Mouse (Mus musculus): ENCODE results near the gene Iqcm. TPM values are rescaled to one million over a fixed set of nuclear protein-coding genes. Genes with fewer than 3 reads are reported as not detected.

The Iqcm gene
- polyA plus RNA-seq, 1 experiment, result not detected

DNA sequence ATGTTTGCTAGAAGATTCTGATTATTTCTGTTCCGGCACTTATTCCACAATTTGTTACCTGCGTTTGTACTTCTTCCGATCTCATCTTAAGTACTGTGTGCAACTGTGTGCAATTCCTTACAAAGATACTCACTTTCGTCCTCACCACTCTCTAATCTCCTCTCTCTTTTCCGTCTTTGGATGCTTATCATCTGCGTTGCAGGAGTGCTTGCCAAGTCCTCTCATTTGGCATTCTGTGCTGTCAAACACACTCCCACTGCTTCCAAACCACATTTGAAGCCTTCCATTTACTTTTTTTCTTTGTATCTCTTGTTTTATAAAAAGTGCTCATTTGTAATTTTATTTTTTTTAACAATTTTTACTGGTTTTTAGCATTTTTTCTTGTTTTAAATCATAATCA, 210.8 kb downstream of the Iqcm start:
- TF ChIP-seq CTCF (IDR thresholded peaks at IDR 0.05; ENCODE audit: low read depth, low read length), result no peak
- TF ChIP-seq POLR2A (IDR thresholded peaks at IDR 0.05; ENCODE audit: borderline replicate concordance, low read depth, low read length), result no peak
- H3K4me1 ChIP-seq (ENCODE audit: control insufficient read depth, insufficient read depth, low read length), result no peaks in the 10 kb centered on the region
- no peak overlapping the region for H3K27ac ChIP-seq (ENCODE audit: insufficient read depth, low read depth, low read length)
- H3K4me3 ChIP-seq (ENCODE audit: insufficient read depth, low read length), result no peak overlapping the region

DNA sequence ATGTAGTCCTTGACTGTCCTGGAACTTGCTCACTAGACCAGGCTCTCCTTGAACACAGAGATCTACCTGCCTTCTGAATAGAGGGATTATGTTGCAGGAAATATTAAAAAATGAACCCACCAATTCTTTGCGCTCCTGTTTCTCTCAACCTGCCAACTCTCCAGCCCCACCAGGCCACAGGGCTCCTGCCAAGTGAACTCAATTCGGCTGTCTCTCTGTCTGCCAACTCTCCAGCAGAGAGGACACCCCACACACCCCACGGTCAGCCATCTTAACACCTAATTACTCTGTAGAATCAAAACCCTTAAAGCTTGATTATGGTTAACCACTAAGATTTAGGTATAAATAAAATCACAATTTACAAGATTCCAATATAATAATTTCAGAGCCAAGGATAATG, 298.1 kb downstream of the Iqcm start:
- Histone ChIP-seq H3K4me3 (ENCODE audit: insufficient read depth, low read length) (no peak overlapping the region), H3K4me1 (ENCODE audit: control insufficient read depth, insufficient read depth, low read length) (no peaks in the 10 kb centered on the region), H3K27ac (ENCODE audit: insufficient read depth, low read depth, low read length) (no peak overlapping the region)
- TF ChIP-seq CTCF (IDR thresholded peaks at IDR 0.05; ENCODE audit: low read depth, low read length) (no peak), POLR2A (IDR thresholded peaks at IDR 0.05; ENCODE audit: borderline replicate concordance, low read depth, low read length) (no peak)

DNA sequence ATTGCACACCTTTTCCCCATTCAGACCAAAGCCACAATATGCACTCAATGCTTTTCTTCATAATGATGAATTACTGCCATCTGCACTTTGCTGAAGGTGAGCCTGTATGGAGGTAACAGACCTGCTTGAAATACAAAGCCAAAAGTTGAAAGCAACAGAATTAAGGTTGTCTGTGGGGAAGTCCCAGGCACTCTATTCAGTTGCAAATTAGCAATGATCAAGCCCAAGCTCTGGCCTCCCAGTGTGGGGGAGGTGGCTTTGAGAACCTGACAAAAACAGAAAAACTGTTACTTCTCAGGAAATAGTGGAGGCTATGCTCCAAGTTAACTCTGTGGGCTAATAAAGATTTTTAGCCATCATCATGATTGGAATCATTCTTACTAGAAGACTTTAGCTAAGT, 307.1 kb downstream of the Iqcm start:
- Histone ChIP-seq H3K27ac (ENCODE audit: insufficient read depth, low read depth, low read length) (no peak overlapping the region), H3K4me3 (ENCODE audit: insufficient read depth, low read length) (no peak overlapping the region), H3K4me1 (ENCODE audit: control insufficient read depth, insufficient read depth, low read length) (no peaks in the 10 kb centered on the region)
- no peak for TF ChIP-seq POLR2A (IDR thresholded peaks at IDR 0.05; ENCODE audit: borderline replicate concordance, low read depth, low read length)
- no peak for TF ChIP-seq CTCF (IDR thresholded peaks at IDR 0.05; ENCODE audit: low read depth, low read length)

DNA sequence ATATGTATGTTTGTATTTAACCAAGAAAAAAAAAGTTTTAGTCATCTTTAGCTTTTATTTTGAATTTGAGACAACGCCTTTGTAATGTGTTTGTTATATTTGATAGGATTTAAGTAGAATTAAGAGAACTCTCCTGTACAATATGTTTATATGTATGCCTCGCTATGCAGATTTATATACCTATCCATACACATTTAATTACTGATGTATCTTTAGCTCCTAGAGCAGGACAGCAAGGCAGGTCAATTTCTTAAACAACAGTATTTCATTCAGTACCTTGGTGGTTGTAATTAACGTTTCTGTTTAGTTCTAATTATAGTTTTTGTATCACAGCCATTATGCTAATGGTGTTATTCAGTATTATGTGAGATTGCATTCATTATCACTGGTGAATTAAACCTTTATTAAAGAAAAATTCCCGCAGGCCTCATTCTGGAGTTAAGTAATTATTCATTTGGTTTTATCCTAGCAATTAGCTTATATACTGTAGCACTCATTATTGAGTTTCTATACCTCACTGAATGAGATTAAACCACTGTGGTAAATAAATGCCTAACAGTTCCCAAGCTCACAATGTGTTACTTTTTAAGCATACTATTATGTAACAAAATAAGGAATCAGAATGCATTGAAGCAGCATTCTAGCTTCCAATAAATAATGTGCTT, 380.1 kb downstream of the Iqcm start:
- Histone ChIP-seq H3K27ac (ENCODE audit: insufficient read depth, low read depth, low read length) (no peak overlapping the region), H3K4me3 (ENCODE audit: insufficient read depth, low read length) (no peak overlapping the region), H3K4me1 (ENCODE audit: control insufficient read depth, insufficient read depth, low read length) (no peaks in the 10 kb centered on the region)
- TF ChIP-seq CTCF (IDR thresholded peaks at IDR 0.05; ENCODE audit: low read depth, low read length), result no peak
- no peak for TF ChIP-seq POLR2A (IDR thresholded peaks at IDR 0.05; ENCODE audit: borderline replicate concordance, low read depth, low read length)

DNA sequence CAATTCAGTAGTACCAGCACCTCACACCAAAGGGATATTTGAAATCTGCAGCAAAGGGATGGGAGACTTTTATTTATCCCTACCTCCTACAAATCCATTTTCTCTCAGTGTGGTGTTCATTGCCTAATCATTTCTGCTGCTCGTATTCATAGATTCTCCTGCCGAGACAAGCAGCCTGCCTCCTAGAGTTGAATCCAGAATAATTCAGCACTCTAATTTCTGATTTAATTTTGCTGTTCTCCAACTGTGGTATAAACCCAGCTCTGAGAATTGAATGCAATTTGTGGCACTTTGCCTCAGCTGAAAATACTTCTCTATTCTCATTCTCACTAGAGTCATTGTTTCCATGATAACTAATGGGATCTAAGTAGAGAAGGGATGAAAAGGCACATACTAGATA, 386.8 kb downstream of the Iqcm start:
- H3K27ac ChIP-seq (ENCODE audit: insufficient read depth, low read depth, low read length), result no peak overlapping the region
- TF ChIP-seq CTCF (IDR thresholded peaks at IDR 0.05; ENCODE audit: low read depth, low read length), result no peak
- TF ChIP-seq POLR2A (IDR thresholded peaks at IDR 0.05; ENCODE audit: borderline replicate concordance, low read depth, low read length), result no peak
- H3K4me1 ChIP-seq (ENCODE audit: control insufficient read depth, insufficient read depth, low read length), result no peaks in the 10 kb centered on the region
- H3K4me3 ChIP-seq (ENCODE audit: insufficient read depth, low read length), result no peak overlapping the region

DNA sequence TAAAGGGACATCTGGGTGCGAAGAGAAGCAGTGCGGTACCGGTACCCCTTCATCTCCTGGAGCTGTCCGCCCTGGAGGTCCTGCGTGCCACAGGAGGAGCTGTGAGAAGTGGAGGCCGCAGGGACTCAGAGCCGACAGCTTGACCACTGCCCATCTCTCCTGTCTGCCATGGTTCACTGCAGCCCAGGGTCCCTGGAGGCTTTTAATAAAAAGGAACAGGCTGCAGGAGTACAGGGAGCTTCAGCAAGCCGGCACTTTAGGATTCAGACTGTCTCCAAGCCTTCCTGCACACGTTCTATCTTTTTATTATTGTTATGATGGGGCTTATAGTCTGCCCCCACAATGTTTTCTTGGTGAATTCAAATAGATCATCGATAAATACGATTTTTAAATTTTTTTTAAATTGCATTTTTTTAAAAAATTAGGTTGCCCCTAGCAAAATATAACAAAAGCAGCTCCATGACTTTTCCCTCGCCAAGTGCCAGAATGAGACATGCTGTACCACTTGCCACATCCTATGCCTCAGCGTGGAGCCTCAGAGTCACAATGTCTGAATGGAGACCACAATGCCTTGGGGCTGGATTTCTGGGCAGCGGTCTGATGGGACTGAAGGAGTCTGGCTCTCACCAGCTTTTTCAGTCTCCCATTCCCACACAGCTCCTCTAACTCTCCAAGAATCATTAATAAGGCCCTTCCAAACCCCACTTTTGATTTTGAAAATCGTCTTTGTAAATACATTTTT, 469.3 kb downstream of the Iqcm start:
- TF ChIP-seq POLR2A (IDR thresholded peaks at IDR 0.05; ENCODE audit: borderline replicate concordance, low read depth, low read length) (no peak), CTCF (IDR thresholded peaks at IDR 0.05; ENCODE audit: low read depth, low read length) (no peak)
- no peaks in the 10 kb centered on the region for H3K4me1 ChIP-seq (ENCODE audit: control insufficient read depth, insufficient read depth, low read length)
- no peak overlapping the region for H3K4me3 ChIP-seq (ENCODE audit: insufficient read depth, low read length)
- H3K27ac ChIP-seq (ENCODE audit: insufficient read depth, low read depth, low read length), result no peak overlapping the region

DNA sequence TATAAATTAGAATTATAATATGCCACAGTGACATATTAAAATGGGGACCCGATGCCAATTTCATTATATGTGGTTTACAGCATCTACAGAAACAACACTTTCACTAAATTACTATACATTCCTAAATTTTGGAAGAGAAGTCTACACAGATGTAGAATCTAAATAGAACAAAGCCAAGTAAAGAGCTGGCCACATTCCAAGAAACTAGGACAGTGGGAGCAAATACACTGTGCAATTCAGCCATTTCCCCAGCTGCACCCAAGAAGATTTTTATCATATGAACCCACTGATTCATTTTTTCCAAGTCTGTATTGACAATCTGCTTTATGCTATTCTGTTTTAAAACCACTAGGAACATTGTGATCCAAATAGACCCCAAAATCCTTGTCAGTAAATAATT, 500.7 kb downstream of the Iqcm start:
- Histone ChIP-seq H3K4me1 (ENCODE audit: control insufficient read depth, insufficient read depth, low read length) (no peaks in the 10 kb centered on the region), H3K4me3 (ENCODE audit: insufficient read depth, low read length) (no peak overlapping the region), H3K27ac (ENCODE audit: insufficient read depth, low read depth, low read length) (no peak overlapping the region)
- no peak for TF ChIP-seq POLR2A (IDR thresholded peaks at IDR 0.05; ENCODE audit: borderline replicate concordance, low read depth, low read length)
- no peak for TF ChIP-seq CTCF (IDR thresholded peaks at IDR 0.05; ENCODE audit: low read depth, low read length)

DNA sequence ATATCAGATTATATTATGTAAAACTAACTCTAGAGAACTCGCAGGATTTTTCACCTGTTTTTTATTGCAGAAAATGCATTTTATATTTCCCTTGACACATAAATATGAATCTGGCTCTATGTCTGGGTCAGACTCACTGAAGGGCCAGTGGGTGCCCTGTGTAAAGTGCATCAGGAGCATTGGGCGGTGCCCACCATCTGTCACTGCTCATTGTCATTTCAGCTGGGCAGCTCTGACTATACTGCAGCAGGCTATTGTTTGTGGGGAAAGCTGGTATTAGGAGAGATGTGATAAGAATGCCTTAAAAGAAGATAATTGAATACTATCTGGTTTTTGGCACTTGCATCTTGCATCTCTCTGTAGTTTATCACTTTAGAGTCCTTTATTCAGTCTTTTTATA, 507.5 kb downstream of the Iqcm start:
- Histone ChIP-seq H3K27ac (ENCODE audit: insufficient read depth, low read depth, low read length) (no peak overlapping the region), H3K4me3 (ENCODE audit: insufficient read depth, low read length) (no peak overlapping the region), H3K4me1 (ENCODE audit: control insufficient read depth, insufficient read depth, low read length) (no peaks in the 10 kb centered on the region)
- no peak for TF ChIP-seq CTCF (IDR thresholded peaks at IDR 0.05; ENCODE audit: low read depth, low read length)
- TF ChIP-seq POLR2A (IDR thresholded peaks at IDR 0.05; ENCODE audit: borderline replicate concordance, low read depth, low read length), result no peak

DNA sequence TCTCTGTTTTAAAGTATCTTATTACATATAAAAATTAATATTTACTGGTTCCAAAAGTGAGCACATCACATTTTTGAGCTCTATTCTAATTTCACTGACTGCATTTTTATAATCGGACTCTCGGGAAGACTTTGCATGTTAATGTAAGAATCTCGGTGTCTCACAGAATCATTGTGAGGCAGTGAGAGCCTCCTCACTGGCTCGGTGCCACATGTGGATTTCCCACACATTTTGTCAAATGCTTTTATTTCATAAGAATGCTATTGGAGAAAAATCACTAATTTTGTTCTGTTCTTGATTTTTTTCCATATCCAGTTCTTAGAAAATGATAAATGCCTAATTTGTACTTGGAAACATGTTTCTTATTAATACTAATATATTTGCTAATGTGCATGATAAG, 570.0 kb downstream of the Iqcm start:
- TF ChIP-seq CTCF (IDR thresholded peaks at IDR 0.05; ENCODE audit: low read depth, low read length), result no peak
- TF ChIP-seq POLR2A (IDR thresholded peaks at IDR 0.05; ENCODE audit: borderline replicate concordance, low read depth, low read length), result no peak
- H3K4me1 ChIP-seq (ENCODE audit: control insufficient read depth, insufficient read depth, low read length), result no peaks in the 10 kb centered on the region
- H3K4me3 ChIP-seq (ENCODE audit: insufficient read depth, low read length), result no peak overlapping the region
- H3K27ac ChIP-seq (ENCODE audit: insufficient read depth, low read depth, low read length), result no peak overlapping the region

Other genes starting within 250 kb of the Iqcm start
- not detected in 2 replicates for gene Rasd2, start 234.8 kb upstream of the Iqcm start, polyA plus RNA-seq (2012; ENCODE audit: insufficient read depth, insufficient read length, missing spikeins)
- gene Gm10358, start 42.1 kb upstream of the Iqcm start, polyA plus RNA-seq (2012; ENCODE audit: insufficient read depth, insufficient read length, missing spikeins), result not detected in 2 replicates

Measured in bone marrow macrophage, adult 2 months (primary cell).